Mouse (Mus musculus): ENCODE results near the gene Tdrd9.

- TF ChIP-seq CTCF (IDR thresholded peaks at IDR 0.05; ENCODE audit: borderline replicate concordance, extremely low read depth, insufficient read depth, insufficient read length), result no peak
- no peak for TF ChIP-seq POLR2A (IDR thresholded peaks at IDR 0.05; ENCODE audit: borderline replicate concordance, extremely low read depth, insufficient read depth, insufficient read length, poor library complexity, severe bottlenecking)
These were observed 128.7 kb downstream of the Tdrd9 start for GRCm38 (mm10) chr12:112100106-112100505.

Data from brain, embryonic 14.5 days (tissue).